Mouse (Mus musculus): ENCODE data around the gene Gm5936. TPM values are rescaled to one million over a fixed set of nuclear protein-coding genes. Genes with fewer than 3 reads are reported as not detected.
"Not testable (repeated sequence)": the region's sequence is repeated elsewhere in the genome, so short reads cannot be mapped to it uniquely, and the experiment has no call there.

Gm5936 gene
- not detected in 2 replicates for polyA plus RNA-seq (2012)

DNA sequence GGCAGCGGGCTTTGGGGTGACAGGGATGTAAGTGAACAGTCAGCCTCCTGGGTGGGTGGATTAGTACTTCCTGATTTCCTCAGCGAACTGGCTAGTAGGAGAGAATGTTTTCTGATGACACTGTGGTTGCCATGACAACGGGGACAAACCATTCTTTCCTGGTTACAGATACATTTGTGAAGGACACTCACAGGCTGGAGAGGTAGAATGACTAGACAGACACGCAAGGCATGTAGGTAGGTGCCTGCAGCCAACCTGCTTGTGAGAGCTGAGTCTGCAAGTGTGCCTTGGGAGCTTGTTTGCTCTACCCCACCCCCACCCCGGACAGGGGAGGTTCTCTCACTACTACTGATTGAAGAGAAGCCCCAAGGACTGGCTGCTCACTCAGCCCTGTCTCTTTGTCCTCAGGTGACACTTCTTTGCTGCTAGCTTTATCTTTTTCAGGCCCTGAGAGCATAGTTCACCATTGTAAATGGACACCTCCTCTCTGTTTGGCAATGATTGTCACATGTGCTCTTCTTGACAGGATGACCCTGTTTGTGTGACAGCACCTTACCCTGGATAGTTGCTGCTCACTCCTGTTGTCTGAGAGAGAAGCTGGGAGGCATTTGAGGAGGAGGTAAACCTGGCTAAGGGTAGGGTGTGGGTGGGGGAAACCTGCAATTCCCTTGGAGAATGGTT lies at the start of gene Gm5936:
Gene Gm5936, plus strand, starts transcription at position 355 of the 681 bp plus-strand sequence.
- not testable (repeated sequence) for H3K36me3 ChIP-seq (ENCODE audit: control insufficient read depth); H3K4me1 ChIP-seq (ENCODE audit: control insufficient read depth); H3K4me3 ChIP-seq (replicated peaks); H3K9me3 ChIP-seq (ENCODE audit: control insufficient read depth, low read length); H3K27me3 ChIP-seq (ENCODE audit: control insufficient read depth)

DNA sequence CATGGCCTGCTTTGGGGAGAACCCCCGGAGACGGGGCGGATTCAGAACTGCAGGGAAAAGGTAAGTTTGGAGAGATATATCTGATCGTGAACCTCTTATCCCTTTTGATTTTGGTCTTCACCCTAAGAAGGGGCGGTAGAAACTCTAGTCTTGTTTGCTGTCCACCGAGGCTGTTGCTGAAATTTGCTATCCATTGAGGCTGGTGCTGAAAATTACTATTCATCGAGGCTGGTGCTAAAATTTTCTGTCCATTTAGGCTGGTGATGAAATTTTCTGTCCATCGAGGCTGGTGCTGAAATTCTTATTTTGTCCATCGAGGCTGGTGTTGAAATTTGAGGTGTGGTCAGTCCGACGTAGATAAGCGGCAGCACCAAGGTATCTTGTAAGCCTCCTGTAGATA lies 19.1 kb downstream of the Gm5936 start:
- not testable (repeated sequence) for H3K36me3 ChIP-seq (ENCODE audit: control insufficient read depth); H3K4me1 ChIP-seq (ENCODE audit: control insufficient read depth); H3K27me3 ChIP-seq (ENCODE audit: control insufficient read depth); H3K4me3 ChIP-seq (replicated peaks)
- peaks cover 23% of the 10 kb centered on the region for H3K9me3 ChIP-seq (ENCODE audit: control insufficient read depth, low read length)

DNA sequence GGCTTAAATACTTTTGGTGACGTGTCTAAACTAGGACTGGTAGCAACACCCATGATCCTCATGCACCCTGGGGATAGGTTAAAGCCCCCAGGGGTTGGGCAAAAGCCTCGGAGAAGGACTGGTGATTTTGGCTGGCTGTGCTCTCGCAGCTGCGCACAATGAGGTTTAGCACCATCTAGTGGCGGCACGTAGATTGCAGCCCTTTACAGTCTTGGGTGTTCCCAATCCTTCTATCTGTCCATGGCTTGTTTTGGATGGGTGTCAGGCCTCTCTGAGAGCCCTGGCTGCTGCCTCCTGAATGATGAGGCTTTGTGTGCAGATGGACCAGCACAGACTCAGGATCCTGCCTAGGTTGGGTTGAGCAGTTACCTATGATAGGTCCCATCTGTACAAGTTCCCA lies 43.1 kb downstream of the Gm5936 start:
- H3K9me3 ChIP-seq (ENCODE audit: control insufficient read depth, low read length); H3K4me1 ChIP-seq (ENCODE audit: control insufficient read depth); H3K36me3 ChIP-seq (ENCODE audit: control insufficient read depth); H3K27me3 ChIP-seq (ENCODE audit: control insufficient read depth); H3K4me3 ChIP-seq (replicated peaks): not testable (repeated sequence)

Other genes starting within 250 kb of the Gm5936 start
- not detected in 2 replicates for gene Olfr1325, start 244.5 kb upstream of the Gm5936 start, polyA plus RNA-seq (2012)
- gene Gm5640, start 191.6 kb upstream of the Gm5936 start, polyA plus RNA-seq (2012): not detected in 2 replicates
- not detected in 2 replicates for gene Gm6890, start 96.3 kb upstream of the Gm5936 start, polyA plus RNA-seq (2012)
- 0.06 TPM in 1 of 2 replicates, not detected in the other for gene Gab3, start 248.3 kb downstream of the Gm5936 start, polyA plus RNA-seq (2012)